Mouse (Mus musculus) kidney, postnatal 0 days (tissue): ENCODE measurements around the gene Rmnd5a. TPM values are rescaled to one million over a fixed set of nuclear protein-coding genes. Genes with fewer than 3 reads are reported as not detected.

Experiments used
- ATAC-seq: fragments of 200-750 bp; cut with Nextera tagmentation; replicated peaks from 2 replicates; pipeline ENCODE4 v1.8.0; 2017; ENCODE audit warnings: low read depth, moderate number of reproducible peaks, moderate TSS enrichment, moderate library complexity; ENCODE audit not compliant: low FRiP score
- DNase-seq: peaks from one replicate; pipeline ENCODE4 v3.0.0-alpha.2; 2016; ENCODE audit warnings: low spot score
- H3K27ac ChIP-seq: fragments of 300-500 bp; sonication (generic); 2 replicates; pipeline ENCODE4 v1.5.1; 2014; ENCODE audit warnings: mild to moderate bottlenecking
- H3K27me3 ChIP-seq: fragments of 300-500 bp; sonication (generic); 2 replicates; pipeline ENCODE4 v1.6.1; 2014; ENCODE audit warnings: low read length, mixed read lengths; ENCODE audit not compliant: insufficient read depth
- H3K36me3 ChIP-seq: fragments of 300-500 bp; sonication (generic); 2 replicates; pipeline ENCODE4 v1.6.1; 2014; ENCODE audit warnings: low read length, mixed read lengths; ENCODE audit not compliant: insufficient read depth
- H3K4me1 ChIP-seq: fragments of 300-500 bp; sonication (generic); replicated peaks from 2 replicates; pipeline ENCODE4 v1.6.1; 2014; ENCODE audit warnings: antibody characterized with exemption, low read length, mixed read lengths; ENCODE audit not compliant: insufficient read depth
- H3K4me2 ChIP-seq: fragments of 300-500 bp; sonication (generic); 2 replicates; pipeline ENCODE4 v1.6.1; 2014; ENCODE audit warnings: mild to moderate bottlenecking, low read length, moderate library complexity, mixed read lengths
- H3K4me3 ChIP-seq: fragments of 300-500 bp; sonication (generic); replicated peaks from 2 replicates; pipeline ENCODE4 v1.5.1; 2014; ENCODE audit warnings: low read depth, low read length
- H3K9ac ChIP-seq: fragments of 300-500 bp; sonication (generic); 2 replicates; pipeline ENCODE4 v1.6.1; 2014; ENCODE audit warnings: low read depth, low read length
- H3K9me3 ChIP-seq: fragments of 300-500 bp; sonication (generic); replicated peaks from 2 replicates; pipeline ENCODE4 v1.6.1; 2016; ENCODE audit warnings: low read length, inconsistent platforms, mixed read lengths
- CTCF ChIP-seq: IDR thresholded peaks from 2 replicates; pipeline ENCODE4 v1.5.1; 2016; ENCODE audit warnings: antibody characterized with exemption, low read depth, mild to moderate bottlenecking, moderate library complexity
- WGBS: fragments of 180-500 bp; shearing (Covaris S2); extraction: QIAGEN DNeasy Blood & Tissue Kit; methylation state at CpG from one replicate; pipeline ENCODE4 v1.1.7; 2014; 5-methylcytosine and 5-hydroxymethylcytosine counted together
- polyA plus RNA-seq: library from polyadenylated mRNA; unstranded; fragments of >200 nt; fragmentation: Nextera tagmentation; extraction: Ambion mirVana; gene quantifications from 2 replicates; pipeline ENCODE4 v1.2.1, GENCODE M21; 2015

Rmnd5a gene
- polyA plus RNA-seq = 14.7 and 15.4 TPM in 2 replicates

DNA sequence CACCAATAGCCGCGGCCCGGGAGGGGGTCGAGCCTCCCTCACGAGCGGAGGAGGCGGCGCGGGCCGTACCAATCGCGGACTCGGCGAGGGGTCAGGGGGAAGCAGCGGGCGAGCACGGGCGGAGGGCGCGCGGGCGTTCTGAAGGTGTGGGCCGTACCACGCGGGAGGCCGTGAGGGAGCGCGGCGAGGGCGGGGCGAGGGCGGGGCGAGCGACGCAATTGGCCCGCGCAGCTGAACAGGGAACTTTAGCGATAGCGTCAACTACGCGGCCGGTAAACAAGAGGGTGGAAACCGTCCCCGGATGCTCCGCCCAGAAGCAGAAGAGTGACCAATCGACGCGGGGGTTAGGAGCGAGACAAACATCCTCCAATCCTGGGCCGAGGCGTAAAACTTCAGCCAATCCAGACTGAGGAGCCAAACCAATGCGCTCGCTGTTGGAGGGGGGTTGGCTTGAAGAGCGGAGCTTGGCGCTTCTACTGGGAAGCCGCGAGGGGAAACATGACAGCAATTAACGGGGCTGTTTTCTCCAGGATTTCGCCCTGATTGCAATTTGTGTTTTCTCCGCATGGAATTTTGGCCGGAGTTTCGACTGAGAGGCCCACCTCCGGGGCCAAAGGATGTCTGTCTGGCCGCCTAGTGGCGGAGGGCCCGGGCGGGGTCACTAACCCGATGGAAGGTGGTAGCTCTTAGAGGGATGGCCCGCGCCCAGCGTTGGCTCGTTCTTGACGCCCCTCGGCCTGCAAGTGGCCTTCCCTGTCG, at the start of gene Rmnd5a:
Gene Rmnd5a (minus strand): TSS at position 146 of the 759 bp plus-strand sequence.
- Histone ChIP-seq H3K4me1 (peaks cover 20% of the 10 kb centered on the region), H3K4me3 (peak within 1 kb of the TSS; percentile 74), H3K9me3 (no peaks in the 10 kb centered on the region), H3K4me2 (peak within 1 kb of the TSS; percentile 84), H3K27ac (peak within 1 kb of the TSS; percentile 98), H3K9ac (peak within 1 kb of the TSS; percentile 95), H3K27me3 (no peaks in the 10 kb centered on the region), H3K36me3 (no peaks in the 10 kb centered on the region)
- peak; percentile 60 for TF ChIP-seq CTCF
- WGBS = under 1% methylated on average over 72 of the region's 75 CpGs
- ATAC-seq = peak; percentile 99
- DNase-seq = peak; percentile 100

DNA sequence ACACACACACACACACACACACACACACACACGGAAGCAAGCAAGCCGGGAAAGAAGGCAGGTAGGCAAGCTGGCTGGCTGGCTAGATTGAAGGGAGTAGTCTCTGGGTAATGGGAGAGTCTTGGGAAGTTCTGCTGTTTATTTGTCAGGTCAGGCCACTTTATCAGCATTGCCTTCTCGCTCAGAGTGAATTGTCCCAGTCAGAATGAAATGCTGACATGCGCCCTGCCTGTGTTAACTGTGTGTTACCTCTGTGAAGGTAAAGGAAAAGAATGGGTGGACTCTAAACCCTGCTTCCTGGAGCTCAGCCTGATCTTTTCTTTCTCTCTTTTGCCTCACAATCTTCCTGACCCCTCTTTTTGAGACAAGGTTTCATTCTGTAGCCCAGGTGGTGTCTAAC, 47.5 kb upstream of the Rmnd5a start:
- 35% methylated on average over 4 of the region's 4 CpGs for WGBS
- ATAC-seq = no peak
- TF ChIP-seq CTCF = no peak

DNA sequence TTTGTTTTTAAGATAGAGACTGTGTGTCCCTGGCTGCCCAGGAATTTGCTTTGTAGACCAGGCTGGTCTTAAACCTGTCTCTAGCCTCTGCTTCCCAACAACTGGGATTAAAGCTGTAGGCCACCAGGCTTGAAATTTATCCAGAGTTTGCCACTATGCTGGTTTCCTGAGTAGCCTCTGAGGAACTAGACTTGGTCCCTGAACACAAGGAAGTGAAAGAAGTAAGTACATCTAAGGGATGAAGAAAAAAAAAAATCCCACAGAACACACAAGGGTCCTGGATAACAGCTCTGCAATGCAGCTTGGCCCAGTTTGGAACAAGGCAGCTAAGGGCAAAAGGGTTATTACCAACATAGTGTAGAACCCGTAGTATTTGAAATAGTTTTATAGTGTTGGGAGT, 46.4 kb upstream of the Rmnd5a start:
- ATAC-seq (no peak), DNase-seq (no peak)
- Histone ChIP-seq H3K27ac (no peak overlapping the region), H3K9ac (no peak overlapping the region), H3K36me3 (no peaks in the 10 kb centered on the region), H3K4me2 (no peak overlapping the region), H3K4me3 (no peak overlapping the region), H3K4me1 (no peaks in the 10 kb centered on the region), H3K27me3 (no peaks in the 10 kb centered on the region), H3K9me3 (no peaks in the 10 kb centered on the region)
- 68% methylated on average over 1 of the region's 1 CpGs for WGBS
- no peak for TF ChIP-seq CTCF

More for the DNA sequence above, 47.5 kb upstream of the Rmnd5a start:
- H3K4me3 ChIP-seq = no peak overlapping the region
- H3K27me3 ChIP-seq = no peaks in the 10 kb centered on the region
- no peaks in the 10 kb centered on the region for H3K4me1 ChIP-seq
- H3K4me2 ChIP-seq = no peak overlapping the region
- no peaks in the 10 kb centered on the region for H3K36me3 ChIP-seq
- DNase-seq = no peak
- H3K27ac ChIP-seq = no peak overlapping the region
- no peak overlapping the region for H3K9ac ChIP-seq
- no peaks in the 10 kb centered on the region for H3K9me3 ChIP-seq

DNA sequence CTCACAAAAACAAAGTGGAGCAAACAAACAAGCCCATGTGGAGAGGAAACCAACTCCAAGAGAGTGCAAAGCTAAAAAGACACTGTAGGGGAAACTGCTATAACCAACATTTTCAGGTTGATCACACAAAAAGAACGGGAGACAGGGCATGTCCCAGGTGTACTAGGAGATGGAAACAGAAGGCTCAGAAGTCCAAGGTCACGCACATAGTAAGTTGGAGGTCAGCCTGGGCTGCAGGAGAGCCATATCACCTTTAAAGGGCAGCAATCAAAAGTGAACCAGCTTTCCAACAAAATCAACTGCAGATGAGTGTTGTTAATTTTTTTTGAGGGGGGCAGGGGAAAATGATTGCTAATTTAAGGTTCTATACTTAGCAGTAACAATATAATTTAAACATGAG, 45.8 kb upstream of the Rmnd5a start:
- ATAC-seq = no peak

DNA sequence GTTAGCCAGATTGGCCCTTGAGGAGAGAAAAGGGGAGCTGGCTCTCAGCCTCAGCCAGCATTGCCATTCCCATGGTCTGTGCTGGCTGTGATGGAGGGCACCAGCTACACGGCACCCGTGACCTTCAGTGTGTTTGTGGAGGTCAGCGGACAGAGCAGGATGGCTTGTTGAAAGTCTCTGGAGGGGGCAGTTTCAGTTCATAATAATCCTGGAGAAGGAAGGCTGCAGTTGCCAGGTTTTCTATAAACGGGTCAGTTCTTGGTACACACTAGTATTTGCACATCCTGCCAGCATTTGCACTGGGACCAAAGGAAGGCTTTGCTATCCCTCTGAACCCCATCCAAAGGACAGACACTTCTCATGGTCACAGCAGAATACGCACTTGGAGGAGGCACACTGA, 44.8 kb upstream of the Rmnd5a start:
- Histone ChIP-seq H3K9ac (no peak overlapping the region), H3K9me3 (no peaks in the 10 kb centered on the region), H3K27me3 (no peaks in the 10 kb centered on the region), H3K4me2 (no peak overlapping the region), H3K36me3 (no peaks in the 10 kb centered on the region), H3K4me3 (no peak overlapping the region), H3K27ac (no peak overlapping the region), H3K4me1 (no peaks in the 10 kb centered on the region)
- DNase-seq (no peak), ATAC-seq (no peak)
- WGBS = 77% methylated on average over 5 of the region's 5 CpGs
- TF ChIP-seq CTCF = no peak

More for the DNA sequence above, 45.8 kb upstream of the Rmnd5a start:
- H3K36me3 ChIP-seq = no peaks in the 10 kb centered on the region
- H3K9ac ChIP-seq = no peak overlapping the region
- H3K27me3 ChIP-seq = no peaks in the 10 kb centered on the region
- no peaks in the 10 kb centered on the region for H3K4me1 ChIP-seq
- no peak overlapping the region for H3K4me3 ChIP-seq
- no peaks in the 10 kb centered on the region for H3K9me3 ChIP-seq
- no peak for TF ChIP-seq CTCF
- no peak overlapping the region for H3K4me2 ChIP-seq
- no peak for DNase-seq
- WGBS = 64% methylated on average over 2 of the region's 2 CpGs
- H3K27ac ChIP-seq = no peak overlapping the region

DNA sequence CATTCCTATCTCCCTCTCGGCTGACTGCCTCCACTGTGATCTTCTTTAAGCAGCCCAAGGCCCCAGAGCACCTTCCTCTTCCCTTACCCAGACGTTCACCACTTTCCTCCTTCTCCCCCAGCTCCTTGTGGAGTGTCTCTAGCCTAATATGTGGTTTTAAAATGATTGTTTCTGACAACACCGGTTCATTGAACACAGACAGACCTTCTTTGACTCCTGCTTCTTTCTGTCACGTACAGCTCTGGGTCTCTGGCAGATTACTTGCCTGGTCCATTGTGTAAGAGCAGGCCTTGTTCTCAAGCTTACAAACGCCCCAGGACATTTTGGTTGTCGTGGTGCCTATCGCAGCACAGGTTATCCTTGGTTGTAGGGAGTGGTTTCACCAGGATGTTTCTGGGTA, 40.7 kb upstream of the Rmnd5a start:
- Histone ChIP-seq H3K27me3 (no peaks in the 10 kb centered on the region), H3K9me3 (no peaks in the 10 kb centered on the region), H3K4me1 (no peaks in the 10 kb centered on the region), H3K4me2 (no peak overlapping the region), H3K36me3 (no peaks in the 10 kb centered on the region), H3K27ac (no peak overlapping the region), H3K4me3 (no peak overlapping the region), H3K9ac (no peak overlapping the region)
- ATAC-seq (no peak), DNase-seq (no peak)
- TF ChIP-seq CTCF = no peak
- WGBS = 61% methylated on average over 7 of the region's 7 CpGs
